Mouse (Mus musculus) fat pad, adult 2 months (tissue): ENCODE measurements at regions not wholly inside any gene's neighbourhood (a gene's known extent, or its start where the extent isn't known, plus 50 kb on each side); places are given as distances from the start of the nearest gene placed in this dataset.

Experiments used
- DNase-seq: peaks from one replicate; pipeline ENCODE4 v3.0.0-alpha.2; 2011; ENCODE audit warnings: low read depth, low spot score; ENCODE audit errors: extremely low read depth

DNA sequence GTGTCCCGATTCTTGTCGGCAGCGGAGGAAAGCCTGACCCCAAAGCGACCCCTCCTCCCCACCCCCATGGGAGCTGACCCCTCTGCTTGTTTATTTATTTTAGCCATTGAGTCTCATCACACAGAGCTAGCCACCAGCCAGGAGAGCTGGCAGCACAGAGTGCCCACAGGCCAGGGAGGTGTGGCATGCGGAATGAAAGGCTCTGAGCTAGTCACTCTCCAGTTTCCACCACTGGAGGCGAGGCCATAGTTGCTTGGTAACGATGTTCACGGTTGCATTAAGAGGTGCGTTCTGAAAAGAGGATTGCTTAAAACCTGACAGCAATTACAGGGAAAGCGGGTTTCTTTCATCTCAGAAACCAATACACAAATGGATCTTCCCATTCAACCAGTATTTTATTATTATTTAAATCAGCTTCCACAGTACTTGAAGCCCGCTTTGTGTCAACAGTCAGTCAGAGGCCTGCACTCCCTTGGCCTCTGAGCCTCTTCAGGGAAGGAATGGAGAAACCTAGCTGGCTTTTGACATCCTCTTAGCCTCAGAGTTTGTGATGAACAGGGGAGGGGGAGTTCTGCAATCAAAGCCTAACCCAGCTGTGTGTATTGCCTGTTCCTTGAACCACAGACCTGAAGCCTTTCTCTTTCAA, 134.8 kb upstream of the Cdh4 start:
- no peak for DNase-seq

DNA sequence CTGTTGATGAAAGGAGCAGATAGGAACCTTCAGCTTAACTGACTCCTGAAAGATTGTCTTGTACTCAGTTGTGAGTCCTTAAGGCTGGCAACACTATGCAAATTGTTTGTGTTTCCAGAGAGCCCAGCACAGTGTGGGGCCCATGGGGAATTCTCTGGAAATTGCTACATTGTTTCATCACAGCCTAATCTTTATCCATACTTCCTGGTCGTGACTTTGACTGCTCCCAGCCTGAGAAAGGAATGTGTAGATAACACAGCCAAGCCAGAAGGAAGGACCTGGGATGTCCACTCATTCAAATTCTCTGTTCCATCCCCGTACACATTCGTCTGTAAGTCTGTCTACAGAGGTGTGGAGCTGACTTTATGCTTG, 134.3 kb upstream of the Cdh4 start:
- no peak for DNase-seq

DNA sequence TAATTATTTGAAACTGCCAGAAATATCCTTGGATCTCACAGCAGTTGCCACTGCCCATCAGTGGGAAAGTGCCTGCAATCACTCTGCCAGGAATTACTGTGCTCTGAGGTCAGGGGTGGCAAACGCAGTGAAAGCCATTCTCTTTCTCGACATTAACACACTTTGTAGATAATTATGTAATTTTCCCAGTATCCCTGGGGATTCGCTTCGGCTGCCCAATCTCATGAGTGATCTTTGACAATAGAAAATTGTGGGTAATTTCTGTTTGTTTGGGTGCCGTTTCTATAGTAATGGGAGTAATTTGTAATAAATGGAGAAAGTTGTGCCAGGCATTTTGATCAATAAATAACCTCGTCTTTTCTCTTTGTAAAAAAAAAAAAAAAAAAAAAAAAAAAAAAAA, 124.2 kb upstream of the Cdh4 start:
- DNase-seq: no peak

DNA sequence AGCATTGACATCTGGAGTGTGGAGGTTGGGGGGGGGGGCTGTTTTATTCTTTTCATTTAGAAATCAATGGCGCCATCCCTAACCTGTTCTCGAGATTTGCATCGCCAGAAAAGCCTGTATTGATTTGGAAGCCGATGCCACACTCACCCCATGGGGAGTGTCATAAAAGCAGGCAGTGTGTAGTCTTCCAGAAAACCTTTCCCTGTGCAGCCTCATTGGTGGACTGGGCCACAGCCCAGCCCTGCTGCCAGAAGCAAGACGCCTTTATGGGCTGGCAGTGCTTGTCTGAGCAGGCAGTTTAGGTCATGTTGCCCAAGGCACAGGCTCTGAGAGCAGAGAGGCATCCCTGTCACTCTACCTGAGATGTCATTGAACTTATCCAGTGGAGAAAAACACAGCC, 117.0 kb upstream of the Cdh4 start:
- DNase-seq: no peak

DNA sequence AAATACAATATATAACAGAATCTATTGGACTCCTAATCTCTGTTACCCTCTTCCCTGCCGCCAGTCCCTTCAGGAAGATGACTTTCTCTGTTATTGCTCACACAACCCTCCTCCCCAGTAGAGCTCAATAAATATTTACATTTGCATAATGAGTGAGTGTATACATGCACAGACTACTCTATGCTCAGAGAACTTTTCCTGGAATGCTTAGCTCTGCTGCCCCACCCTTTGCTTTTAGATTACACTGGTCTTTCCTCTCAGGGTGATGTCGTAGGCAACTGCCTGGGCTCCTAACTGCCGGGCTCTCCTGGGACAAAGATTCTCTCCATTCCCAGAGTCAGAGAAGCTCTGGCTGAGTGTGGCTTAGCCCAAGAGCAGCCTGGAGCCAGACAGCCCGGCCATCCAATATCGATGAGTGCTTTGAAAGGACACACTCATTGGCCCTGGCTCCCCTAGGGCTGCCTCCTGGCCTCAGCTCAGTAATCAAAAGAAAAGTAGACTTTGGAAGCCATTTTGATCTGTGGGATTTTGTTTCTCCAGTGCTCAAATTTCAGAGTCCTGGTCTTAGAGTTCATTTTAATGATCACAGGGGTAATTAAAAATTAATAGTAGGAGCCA, 109.2 kb upstream of the Cdh4 start:
- no peak for DNase-seq

DNA sequence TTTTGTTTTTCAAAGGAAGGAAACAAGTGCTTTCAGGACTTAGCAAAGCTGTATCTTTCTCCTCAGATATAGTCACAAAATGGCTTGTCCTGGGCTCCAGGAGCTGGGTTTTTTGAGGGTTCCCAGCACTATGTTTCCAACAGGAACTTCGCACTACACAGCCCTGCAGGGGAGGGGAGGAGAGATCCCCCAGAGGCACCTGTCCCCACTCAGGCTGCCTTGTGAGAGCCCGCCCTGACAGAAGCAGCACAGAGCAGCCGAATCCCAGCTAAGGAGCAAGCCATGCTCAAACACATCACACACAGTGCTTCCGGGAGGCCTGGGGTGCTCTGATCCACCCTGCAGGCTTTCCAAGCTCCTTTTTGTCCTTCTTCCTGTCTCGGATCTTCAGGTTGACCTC, 108.6 kb upstream of the Cdh4 start:
- DNase-seq: no peak

DNA sequence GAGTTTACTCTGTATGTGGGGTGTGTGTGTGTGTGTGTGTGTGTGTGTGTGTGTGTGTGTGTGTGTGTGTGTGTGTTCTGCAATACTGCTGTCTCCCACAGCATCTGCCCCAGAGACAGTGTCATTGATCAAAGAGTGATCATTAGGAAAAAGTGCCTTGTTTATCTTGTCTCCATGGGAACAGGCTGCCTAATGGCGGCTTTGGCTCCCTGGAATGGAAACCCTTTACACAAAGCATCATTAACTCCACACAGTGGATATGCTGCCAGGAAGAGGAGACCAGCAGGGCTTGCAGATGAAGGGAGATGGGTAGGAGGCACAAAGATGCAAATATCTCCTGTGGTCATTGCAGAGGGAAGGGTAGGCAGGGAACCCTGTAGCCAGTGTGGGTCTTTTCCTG, 106.0 kb upstream of the Cdh4 start:
- DNase-seq: no peak

DNA sequence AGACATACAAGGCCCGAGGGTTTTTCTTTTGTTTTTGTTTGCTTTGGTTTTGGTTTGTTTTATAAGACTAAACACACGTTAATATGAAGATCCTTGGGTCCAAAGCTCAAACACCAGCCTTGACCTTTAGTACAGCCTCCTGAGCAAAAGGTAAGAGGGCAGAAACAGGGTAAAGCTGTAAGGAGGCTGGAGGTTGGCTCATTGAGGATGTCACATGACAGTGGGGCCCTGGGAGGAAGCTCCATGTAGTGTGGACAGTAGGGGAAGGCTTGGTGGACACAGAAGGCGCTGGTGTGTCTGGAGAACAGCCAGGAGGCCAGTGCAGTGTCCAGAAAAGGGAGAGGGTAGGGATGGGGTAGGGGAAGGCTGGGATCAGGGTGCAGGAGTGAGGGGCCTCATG, 89.6 kb upstream of the Cdh4 start:
- DNase-seq: no peak

DNA sequence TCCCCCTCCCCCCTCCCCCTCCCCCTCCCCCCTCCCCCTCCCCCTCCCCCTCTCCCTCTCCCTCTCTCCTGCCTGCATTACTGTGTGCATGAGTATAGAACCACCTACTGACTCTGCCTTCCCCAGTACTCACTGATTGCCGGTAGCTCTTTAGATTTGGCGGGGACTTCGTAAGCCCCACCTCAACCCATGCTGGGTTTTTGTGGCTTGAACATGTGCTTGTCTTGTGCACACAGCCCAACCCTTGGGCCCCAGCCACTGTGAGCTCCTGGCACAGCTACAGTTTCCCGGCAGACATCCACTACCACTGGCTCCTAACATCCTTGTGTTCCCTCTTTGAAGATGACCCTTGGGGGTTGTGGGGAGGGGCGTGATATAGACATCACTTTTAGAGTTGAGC, 87.4 kb upstream of the Cdh4 start:
- DNase-seq: no peak

DNA sequence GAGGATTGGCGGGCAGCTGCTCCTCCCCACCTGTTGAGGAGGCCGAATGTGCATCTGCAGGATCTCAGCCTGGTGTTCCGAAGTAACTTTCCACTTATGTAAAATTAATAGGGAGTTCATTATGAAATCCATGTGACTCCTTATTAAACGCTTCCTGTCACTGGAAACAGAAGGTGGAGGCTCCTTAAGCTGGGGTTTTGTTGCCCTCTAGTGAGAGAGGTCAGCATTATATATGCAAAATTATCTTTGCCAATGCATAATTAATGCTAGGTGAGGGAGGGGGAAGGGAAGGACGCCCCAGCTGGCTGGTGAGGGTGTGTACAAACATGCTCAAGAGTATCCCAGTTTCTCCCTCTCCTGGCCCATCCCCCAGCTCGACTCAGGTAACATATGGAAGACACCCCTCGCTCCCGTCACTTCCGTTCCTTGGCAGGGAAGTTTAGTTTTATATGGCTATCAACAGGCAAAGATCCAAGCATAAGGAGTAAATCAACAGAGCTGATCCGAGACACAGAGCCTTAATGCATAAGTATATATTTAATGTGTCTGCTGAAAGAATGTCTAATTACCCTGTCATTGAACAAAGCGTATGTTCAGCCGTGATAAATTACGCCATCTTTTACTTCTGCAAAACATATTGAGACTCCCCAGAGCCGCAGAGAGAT, 71.2 kb upstream of the Cdh4 start:
- DNase-seq: no peak

DNA sequence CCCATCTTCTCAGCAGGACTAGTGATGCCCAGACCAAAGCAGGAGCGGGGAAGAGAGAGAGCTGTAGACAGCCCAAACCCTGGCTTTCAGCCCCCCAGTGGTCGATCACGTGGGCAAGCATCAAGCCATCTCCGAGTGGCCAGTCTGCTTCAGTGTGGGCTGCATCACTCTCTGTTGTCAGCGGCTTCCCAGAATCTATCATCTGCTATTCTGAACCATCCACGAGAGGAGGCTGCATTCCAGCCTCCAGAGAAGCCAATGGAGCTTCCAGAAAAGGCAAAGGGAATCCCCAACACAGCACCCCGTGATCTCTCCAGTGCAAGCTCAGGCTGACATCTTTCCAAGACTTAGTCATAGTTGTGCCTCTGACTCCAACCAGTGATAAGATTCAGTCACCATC, 70.7 kb upstream of the Cdh4 start:
- DNase-seq: no peak

DNA sequence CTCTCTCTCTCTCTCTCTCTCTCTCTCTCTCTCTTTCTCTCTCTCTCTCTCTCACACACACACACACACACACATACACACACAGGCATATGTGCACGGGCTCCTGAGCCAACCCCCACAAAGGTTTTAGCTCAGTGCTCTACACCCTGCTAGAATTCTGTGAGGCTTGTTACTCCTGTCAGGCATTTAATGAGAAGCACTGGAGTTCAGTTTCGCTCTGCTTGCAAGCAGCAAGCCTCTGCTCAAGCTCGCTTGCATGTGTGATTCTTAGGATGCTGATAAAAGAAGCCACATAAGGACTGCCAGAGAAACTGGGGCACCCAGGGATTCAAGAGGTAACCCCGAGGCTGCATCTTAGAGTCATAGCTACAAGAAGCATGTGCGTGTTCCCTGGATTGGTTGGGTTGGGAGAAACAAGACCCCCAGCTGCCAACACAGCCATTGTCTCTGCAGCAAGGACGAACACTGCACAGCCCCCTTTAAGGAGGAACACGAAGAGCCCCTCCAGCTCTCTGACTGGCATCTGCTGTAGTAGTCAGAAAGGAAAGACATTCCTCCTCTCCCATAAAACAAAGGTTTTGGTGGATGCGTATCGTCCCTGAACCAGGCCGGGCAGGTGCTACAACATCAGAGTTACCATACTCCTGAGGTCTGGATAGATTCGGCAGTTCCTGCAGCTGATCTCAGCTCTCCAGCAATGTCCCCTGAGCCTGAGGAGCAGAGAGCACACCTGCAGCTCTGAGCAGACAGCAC, 62.4 kb upstream of the Cdh4 start:
- DNase-seq: no peak

DNA sequence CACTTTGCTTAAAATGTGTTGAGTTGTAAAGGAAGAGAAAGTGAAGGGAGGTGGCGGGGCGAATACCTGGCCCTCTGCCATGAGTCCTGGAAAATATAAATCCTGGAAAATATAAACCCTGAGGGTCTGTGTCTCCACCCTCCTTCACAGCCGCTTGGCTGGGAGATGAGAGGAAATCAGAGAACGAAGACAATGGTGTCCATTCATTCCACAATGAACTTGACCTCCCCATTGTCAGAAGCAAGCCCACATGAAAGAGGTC, 61.9 kb upstream of the Cdh4 start:
- no peak for DNase-seq

DNA sequence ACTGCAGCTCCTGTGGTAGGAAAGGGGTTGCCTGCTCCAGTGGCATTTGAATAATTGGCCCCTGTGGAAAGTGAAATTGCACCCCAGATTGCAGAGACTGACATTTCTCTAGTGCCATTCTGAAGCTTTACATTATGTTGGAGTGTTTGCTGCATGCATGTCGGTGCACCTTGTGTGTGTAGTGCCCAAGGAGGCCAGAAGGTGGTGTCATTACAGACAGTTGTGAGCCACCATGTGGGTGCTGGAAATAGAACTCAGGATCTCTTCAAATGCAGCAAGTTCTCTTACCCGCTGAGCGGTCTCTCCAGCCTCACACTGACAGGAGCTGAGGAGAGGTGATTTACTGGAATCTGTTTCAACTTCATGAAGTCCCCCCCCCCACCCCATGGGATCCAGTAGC, 60.3 kb upstream of the Cdh4 start:
- no peak for DNase-seq

DNA sequence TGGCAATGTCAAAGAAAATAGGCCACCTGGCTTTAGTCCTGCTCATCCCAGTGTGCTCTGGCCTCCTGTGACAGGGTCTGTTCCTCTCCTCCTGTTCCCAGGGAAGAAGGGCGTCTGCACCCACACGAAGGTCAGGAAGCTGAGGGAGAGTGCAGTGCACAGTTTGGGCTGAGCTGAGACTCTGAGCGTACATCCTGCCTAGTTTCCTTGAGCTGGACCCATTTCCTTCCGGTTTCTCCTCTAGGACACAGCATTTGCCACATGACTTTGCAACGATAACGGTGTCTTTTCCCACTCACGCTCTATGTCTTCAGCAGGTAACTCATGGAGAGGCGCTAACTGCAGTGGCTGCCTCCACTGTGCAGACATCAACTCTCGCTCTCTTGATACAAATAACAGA, 59.6 kb upstream of the Cdh4 start:
- DNase-seq: no peak

DNA sequence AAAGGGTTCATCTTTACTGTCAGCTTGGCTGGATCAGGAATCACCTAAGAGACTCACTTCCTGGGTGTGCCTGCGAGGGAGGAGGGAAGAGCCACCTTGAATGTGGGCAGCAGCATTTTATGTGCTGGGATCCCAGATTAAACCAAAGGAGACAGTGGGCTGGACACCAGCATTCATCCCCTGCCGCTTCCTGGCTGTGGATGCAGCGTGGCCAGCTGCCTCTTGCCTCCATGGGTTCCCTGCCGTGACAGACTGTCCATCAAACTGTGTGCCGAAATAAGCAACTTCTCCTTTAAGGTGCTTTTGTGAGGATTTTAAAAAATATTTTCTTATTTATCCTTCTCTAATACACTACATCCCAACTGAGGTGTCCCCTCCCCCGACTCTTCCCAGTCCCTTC, 55.4 kb upstream of the Cdh4 start:
- no peak for DNase-seq

DNA sequence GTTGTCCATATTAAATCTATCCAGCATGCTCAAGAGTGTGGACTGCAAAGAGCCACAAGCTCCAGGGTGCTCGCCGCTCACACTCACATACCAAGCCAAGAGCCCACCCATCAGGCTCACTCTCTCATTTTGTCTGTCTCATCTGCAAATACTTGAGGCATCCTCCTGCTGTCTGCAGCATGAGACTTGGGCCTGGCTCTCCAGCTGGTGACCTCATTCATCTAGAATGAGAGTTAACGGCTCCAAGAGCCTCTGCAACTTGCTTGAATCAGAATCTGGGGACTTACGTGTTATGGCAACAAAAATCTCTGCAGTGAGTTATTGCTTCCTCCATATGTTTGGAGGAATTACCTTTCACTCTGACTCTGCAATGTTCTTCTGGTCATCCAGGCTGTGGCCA, 51.7 kb upstream of the Cdh4 start:
- no peak for DNase-seq

DNA sequence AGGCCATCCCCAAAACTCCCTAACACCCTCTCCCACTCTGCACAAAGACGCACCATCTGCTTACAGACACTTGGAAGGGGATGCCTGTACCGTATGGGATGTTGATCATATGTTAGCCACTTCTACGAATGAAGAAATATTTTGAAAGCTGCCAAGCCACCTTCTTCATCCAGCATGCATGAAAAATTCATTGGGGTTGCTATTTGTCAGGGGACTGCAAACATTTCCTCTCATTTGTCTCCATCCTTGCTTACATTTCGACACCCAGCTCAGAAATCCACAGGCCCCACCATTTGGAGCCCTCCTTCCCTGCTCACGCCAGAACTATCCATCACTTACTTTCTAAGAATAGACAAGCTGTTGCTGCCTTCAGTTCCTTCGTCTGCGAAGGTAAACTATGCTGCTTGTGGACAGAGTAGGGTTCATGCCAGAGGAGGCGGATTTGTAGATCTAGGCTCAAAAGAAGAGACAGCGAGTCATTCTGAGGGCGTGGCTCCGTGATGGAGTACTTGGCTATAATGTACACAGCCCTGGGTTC, 51.2 kb upstream of the Cdh4 start:
- DNase-seq: no peak
